Comparison of ENCODE assay signal across 16 mouse cellular contexts in genomic region chr12:40381824-40382223, GRCm38 (mm10).
A peak's percentile ranks its signal among the peaks of the same experiment; 100 is the strongest.
DNase-seq lines count a peak whose midpoint lies in the region; ATAC-seq and TF ChIP-seq lines count a peak whose summit lies in the region.
"Had no signal": no experiment of that assay in that cellular context is flagged by ENCODE, and none has a peak within 500 bp of the region (broad histone marks: within the 10 kb centered on the region; RNA-seq: fewer than 3 reads in every experiment).

No protein-coding gene starts in this region.

- WGBS in kidney, embryonic 15.5 days = 61% methylated on average over 11 of the region's 11 CpGs
- WGBS in thymus, adult 2 months = 87% methylated on average over 11 of the region's 11 CpGs

- no peak for TF ChIP-seq CTCF in gastrocnemius, adult 2 months (IDR thresholded peaks at IDR 0.05)
- TF ChIP-seq CTCF in thymus, adult 2 months (IDR thresholded peaks at IDR 0.05; ENCODE audit: borderline replicate concordance, control insufficient read depth, extremely low read depth, insufficient read depth, low read length, poor library complexity) = no peak

- TF ChIP-seq POLR2A in thymus, adult 2 months (IDR thresholded peaks at IDR 0.05; ENCODE audit: control insufficient read depth, extremely low read depth, insufficient read depth, low read length, poor library complexity) = no peak

- H3K9me3 ChIP-seq in megakaryocyte, embryonic 14.5 days = no peaks in the 10 kb centered on the region
- H3K9me3 ChIP-seq in kidney, embryonic 15.5 days (replicated peaks) = no peaks in the 10 kb centered on the region
- H3K9me3 ChIP-seq: heart, embryonic 15.5 days; liver, embryonic 13.5 days; midbrain, embryonic 10.5 days had no signal

- H3K9ac ChIP-seq in kidney, embryonic 15.5 days = no peak overlapping the region
- H3K9ac ChIP-seq: heart, embryonic 15.5 days; liver, embryonic 13.5 days had no signal

- H3K27ac ChIP-seq in gastrocnemius, adult 2 months = peak overlapping the region; percentile 67
- H3K27ac ChIP-seq in kidney, embryonic 15.5 days = no peak overlapping the region
- H3K27ac ChIP-seq in thymus, adult 2 months (ENCODE audit: control insufficient read depth, insufficient read depth, low read length) = no peak overlapping the region
- H3K27ac ChIP-seq: heart, embryonic 15.5 days; liver, embryonic 13.5 days; midbrain, embryonic 10.5 days had no signal

- H3K27me3 ChIP-seq in megakaryocyte, embryonic 14.5 days (replicated peaks) = no peaks in the 10 kb centered on the region
- no peaks in the 10 kb centered on the region for H3K27me3 ChIP-seq in kidney, embryonic 15.5 days
- H3K27me3 ChIP-seq in splenic B cell, adult 2 months (ENCODE audit: control insufficient read depth, insufficient read depth, low read length, poor library complexity, severe bottlenecking) = no peaks in the 10 kb centered on the region
- H3K27me3 ChIP-seq in thymus, adult 2 months (ENCODE audit: control insufficient read depth, insufficient read depth, low read length) = no peaks in the 10 kb centered on the region
- H3K27me3 ChIP-seq: liver, embryonic 13.5 days had no signal

- DNase-seq in gastrocnemius, adult 2 months = no peak
- DNase-seq in gastrocnemius, adult 8-10 months (ENCODE audit: low spot score in 2 of 2) = no peak
- peak; percentile 2 for DNase-seq in splenic B cell, adult 2 months (ENCODE audit: low read depth, low spot score)
- no peak for DNase-seq in thymus, adult 2 months
- DNase-seq in spleen, adult 12 weeks (ENCODE audit: low spot score) = no peak
- DNase-seq: cerebellum, adult 9-11 months; gastrocnemius, postnatal 10 days; left cerebral cortex, postnatal 4 days; liver, embryonic 13.5 days; thymus, postnatal 14 days had no signal

- ATAC-seq in megakaryocyte, adult 5-6 weeks (ENCODE audit: poor library complexity, severe bottlenecking) = no peak
- no peak for ATAC-seq in kidney, embryonic 15.5 days (replicated peaks; ENCODE audit: low FRiP score)
- ATAC-seq: hindbrain, embryonic 16.5 days had no signal

- peaks cover 18% of the 10 kb centered on the region for H3K4me1 ChIP-seq in megakaryocyte, embryonic 14.5 days
- H3K4me1 ChIP-seq in kidney, embryonic 15.5 days = 0 out of 2 replicates have a peak, but pooled peaks cover 4% of the 10 kb centered on the region
- H3K4me1 ChIP-seq in thymus, adult 2 months (replicated peaks; ENCODE audit: control insufficient read depth, insufficient read depth, low read length) = peaks cover 8% of the 10 kb centered on the region
- H3K4me1 ChIP-seq: liver, embryonic 13.5 days; midbrain, embryonic 10.5 days had no signal

- peaks cover 11% of the 10 kb centered on the region for H3K36me3 ChIP-seq in megakaryocyte, embryonic 14.5 days (replicated peaks; ENCODE audit: low read length)
- H3K36me3 ChIP-seq in kidney, embryonic 15.5 days = no peaks in the 10 kb centered on the region; the same call in 1 of the 2 replicates
- H3K36me3 ChIP-seq in splenic B cell, adult 2 months (ENCODE audit: control insufficient read depth, insufficient read depth, low read length, poor library complexity, severe bottlenecking) = 0 out of 2 replicates have a peak, but pooled peaks cover 3% of the 10 kb centered on the region
- no peaks in the 10 kb centered on the region for H3K36me3 ChIP-seq in thymus, adult 2 months (ENCODE audit: control insufficient read depth, insufficient read depth, low read length)
- H3K36me3 ChIP-seq: heart, embryonic 15.5 days had no signal

- intact Hi-C loops in gastrocnemius, adult 2 months (cut with DNase I) = no loop called here

- H3K4me3 ChIP-seq in gastrocnemius, adult 2 months = peak overlapping the region; percentile 66
- H3K4me3 ChIP-seq in megakaryocyte, embryonic 14.5 days (replicated peaks) = peak overlapping the region; percentile 79
- no peak overlapping the region for H3K4me3 ChIP-seq in kidney, embryonic 15.5 days (replicated peaks)
- no peak overlapping the region for H3K4me3 ChIP-seq in thymus, adult 2 months (ENCODE audit: control insufficient read depth, insufficient read depth, low read length)
- H3K4me3 ChIP-seq: heart, embryonic 15.5 days; liver, embryonic 13.5 days; midbrain, embryonic 10.5 days had no signal

- H3K4me2 ChIP-seq in kidney, embryonic 15.5 days = peak overlapping the region; percentile 19; the same call in 1 of the 2 replicates
- H3K4me2 ChIP-seq: heart, embryonic 15.5 days; liver, embryonic 13.5 days had no signal

Comparison
In these comparisons a context has a peak if more than half of its experiments do, and no peak if none do; other contexts are left out.
1. H3K4me3 ChIP-seq: peak in gastrocnemius, adult 2 months (single experiment) and megakaryocyte, embryonic 14.5 days (single experiment); none in kidney, embryonic 15.5 days (single experiment) and thymus, adult 2 months (single experiment).